Mouse (Mus musculus): ENCODE data around the gene Haus8. TPM values are rescaled to one million over a fixed set of nuclear protein-coding genes. Genes with fewer than 3 reads are reported as not detected.
"Not testable (repeated sequence)": the region's sequence is repeated elsewhere in the genome, so short reads cannot be mapped to it uniquely, and the experiment has no call there.

Gene Haus8
- polyA plus RNA-seq, 1 experiment from 2014 or later, result 55.5 TPM

- H3K4me1 ChIP-seq (ENCODE audit: control insufficient read depth, insufficient read depth, low read length), result no peaks in the 10 kb centered on the region
- no peak overlapping the region for H3K9ac ChIP-seq (ENCODE audit: low read depth, low read length)
- no peaks in the 10 kb centered on the region for H3K27me3 ChIP-seq (ENCODE audit: control insufficient read depth, insufficient read depth, low read length)
- H3K27ac ChIP-seq (ENCODE audit: low read depth, low read length), result no peak overlapping the region
- peaks cover 20% of the 10 kb centered on the region for H3K36me3 ChIP-seq (ENCODE audit: control insufficient read depth, insufficient read depth, low read length)
- H3K4me2 ChIP-seq (replicated peaks; ENCODE audit: low read depth, low read length), result no peak overlapping the region
- no peaks in the 10 kb centered on the region for H3K9me3 ChIP-seq (ENCODE audit: control insufficient read depth, low read length)
- no peak overlapping the region for H3K4me3 ChIP-seq (ENCODE audit: low read length)
- 93% methylated on average over 6 of the region's 6 CpGs for WGBS
- no peak for ATAC-seq (ENCODE audit: low FRiP score, low TSS enrichment)
Measured at GRCm38 (mm10) chr8:71291351-71291750, 18.6 kb upstream of the Haus8 start.

- no peak overlapping the region for H3K9ac ChIP-seq (ENCODE audit: low read depth, low read length)
- H3K4me1 ChIP-seq (ENCODE audit: control insufficient read depth, insufficient read depth, low read length), result no peaks in the 10 kb centered on the region
- H3K27ac ChIP-seq (ENCODE audit: low read depth, low read length), result no peak overlapping the region
- H3K4me3 ChIP-seq (ENCODE audit: low read length), result no peak overlapping the region
- H3K36me3 ChIP-seq (ENCODE audit: control insufficient read depth, insufficient read depth, low read length), result peaks cover 17% of the 10 kb centered on the region
- H3K27me3 ChIP-seq (ENCODE audit: control insufficient read depth, insufficient read depth, low read length), result no peaks in the 10 kb centered on the region
- ATAC-seq (ENCODE audit: low FRiP score, low TSS enrichment), result no peak
- no peak overlapping the region for H3K4me2 ChIP-seq (replicated peaks; ENCODE audit: low read depth, low read length)
- no peaks in the 10 kb centered on the region for H3K9me3 ChIP-seq (ENCODE audit: control insufficient read depth, low read length)
- 98% methylated on average over 10 of the region's 10 CpGs for WGBS
Measured at GRCm38 (mm10) chr8:71290911-71291310, 18.2 kb upstream of the Haus8 start.

GRCm38 (mm10) chr8:71290211-71290610, 17.5 kb upstream of the Haus8 start:
- Histone ChIP-seq H3K4me3 (ENCODE audit: low read length) (no peak overlapping the region), H3K4me2 (replicated peaks; ENCODE audit: low read depth, low read length) (no peak overlapping the region), H3K9ac (ENCODE audit: low read depth, low read length) (no peak overlapping the region), H3K4me1 (ENCODE audit: control insufficient read depth, insufficient read depth, low read length) (no peaks in the 10 kb centered on the region), H3K27ac (ENCODE audit: low read depth, low read length) (no peak overlapping the region), H3K27me3 (ENCODE audit: control insufficient read depth, insufficient read depth, low read length) (no peaks in the 10 kb centered on the region), H3K9me3 (ENCODE audit: control insufficient read depth, low read length) (no peaks in the 10 kb centered on the region), H3K36me3 (ENCODE audit: control insufficient read depth, insufficient read depth, low read length) (peaks cover 17% of the 10 kb centered on the region)
- WGBS, result 93% methylated on average over 21 of the region's 21 CpGs
- ATAC-seq (ENCODE audit: low FRiP score, low TSS enrichment), result no peak

DNA sequence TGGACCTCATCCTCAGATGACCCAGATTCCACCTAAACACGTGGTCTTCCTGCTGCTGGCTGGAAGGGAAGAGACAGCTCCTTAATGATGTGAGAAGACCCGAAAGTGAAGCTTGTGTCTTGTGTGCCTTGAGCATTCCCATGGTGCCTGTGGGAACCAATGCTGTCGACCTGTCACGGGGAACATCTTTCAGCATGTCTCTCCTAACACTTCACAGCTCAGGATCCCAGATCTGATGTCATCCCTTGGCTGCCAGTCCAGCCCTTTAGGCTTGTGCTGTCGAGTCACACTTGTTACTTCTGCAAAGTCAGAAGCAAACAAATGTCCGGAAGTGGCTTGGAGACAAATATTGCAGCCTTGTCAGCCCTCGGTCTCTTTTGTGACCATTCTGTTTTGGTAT, 16.4 kb upstream of the Haus8 start:
- H3K9ac ChIP-seq (ENCODE audit: low read depth, low read length), result no peak overlapping the region
- H3K27ac ChIP-seq (ENCODE audit: low read depth, low read length), result no peak overlapping the region
- WGBS, result 82% methylated on average over 7 of the region's 7 CpGs
- H3K4me1 ChIP-seq (ENCODE audit: control insufficient read depth, insufficient read depth, low read length), result no peaks in the 10 kb centered on the region
- no peak for ATAC-seq (ENCODE audit: low FRiP score, low TSS enrichment)
- peaks cover 17% of the 10 kb centered on the region for H3K36me3 ChIP-seq (ENCODE audit: control insufficient read depth, insufficient read depth, low read length)
- H3K4me3 ChIP-seq (ENCODE audit: low read length), result no peak overlapping the region
- H3K4me2 ChIP-seq (replicated peaks; ENCODE audit: low read depth, low read length), result no peak overlapping the region
- H3K9me3 ChIP-seq (ENCODE audit: control insufficient read depth, low read length), result no peaks in the 10 kb centered on the region
- no peaks in the 10 kb centered on the region for H3K27me3 ChIP-seq (ENCODE audit: control insufficient read depth, insufficient read depth, low read length)

- 66% methylated on average over 3 of the region's 3 CpGs for WGBS
- no peak for ATAC-seq (ENCODE audit: low FRiP score, low TSS enrichment)
- no peak overlapping the region for H3K4me3 ChIP-seq (ENCODE audit: low read length)
- no peak overlapping the region for H3K9ac ChIP-seq (ENCODE audit: low read depth, low read length)
- H3K36me3 ChIP-seq (ENCODE audit: control insufficient read depth, insufficient read depth, low read length), result peaks cover 17% of the 10 kb centered on the region
- no peaks in the 10 kb centered on the region for H3K4me1 ChIP-seq (ENCODE audit: control insufficient read depth, insufficient read depth, low read length)
- H3K27ac ChIP-seq (ENCODE audit: low read depth, low read length), result no peak overlapping the region
- H3K9me3 ChIP-seq (ENCODE audit: control insufficient read depth, low read length), result no peaks in the 10 kb centered on the region
- no peaks in the 10 kb centered on the region for H3K27me3 ChIP-seq (ENCODE audit: control insufficient read depth, insufficient read depth, low read length)
- H3K4me2 ChIP-seq (replicated peaks; ENCODE audit: low read depth, low read length), result no peak overlapping the region
Measured at GRCm38 (mm10) chr8:71288441-71288949, 15.8 kb upstream of the Haus8 start.

- not testable (repeated sequence) for H3K27ac ChIP-seq (ENCODE audit: low read depth, low read length); ATAC-seq (ENCODE audit: low FRiP score, low TSS enrichment); H3K4me1 ChIP-seq (ENCODE audit: control insufficient read depth, insufficient read depth, low read length); H3K4me3 ChIP-seq (ENCODE audit: low read length); H3K4me2 ChIP-seq (replicated peaks; ENCODE audit: low read depth, low read length); H3K9ac ChIP-seq (ENCODE audit: low read depth, low read length); H3K27me3 ChIP-seq (ENCODE audit: control insufficient read depth, insufficient read depth, low read length); H3K9me3 ChIP-seq (ENCODE audit: control insufficient read depth, low read length)
- WGBS, result 79% methylated on average over 2 of the region's 2 CpGs
- H3K36me3 ChIP-seq (ENCODE audit: control insufficient read depth, insufficient read depth, low read length), result peaks cover 14% of the 10 kb centered on the region
Measured at GRCm38 (mm10) chr8:71286223-71286622, 13.5 kb upstream of the Haus8 start.

DNA sequence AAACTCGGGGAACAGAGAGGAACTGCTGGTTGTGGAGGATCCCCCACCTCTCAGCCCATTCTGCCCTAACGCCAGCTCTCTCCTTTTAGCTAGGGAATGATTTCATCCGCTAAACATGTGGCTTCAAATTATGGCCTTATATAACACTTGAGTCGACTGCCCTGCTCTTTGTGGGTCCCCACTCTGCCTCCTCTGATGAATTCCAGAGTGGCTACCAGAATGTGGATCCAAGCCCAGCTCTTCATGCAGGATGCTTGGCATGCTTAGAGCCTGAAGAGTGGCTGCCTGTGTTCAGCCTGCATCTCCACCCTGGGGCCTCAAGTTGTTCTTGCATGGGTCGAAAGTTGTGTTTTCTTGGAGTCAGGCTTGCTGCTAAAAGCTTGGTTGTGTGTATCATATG, 9.9 kb upstream of the Haus8 start:
- H3K4me1 ChIP-seq (ENCODE audit: control insufficient read depth, insufficient read depth, low read length), result no peaks in the 10 kb centered on the region
- no peak for ATAC-seq (ENCODE audit: low FRiP score, low TSS enrichment)
- no peaks in the 10 kb centered on the region for H3K9me3 ChIP-seq (ENCODE audit: control insufficient read depth, low read length)
- no peaks in the 10 kb centered on the region for H3K27me3 ChIP-seq (ENCODE audit: control insufficient read depth, insufficient read depth, low read length)
- no peaks in the 10 kb centered on the region for H3K36me3 ChIP-seq (ENCODE audit: control insufficient read depth, insufficient read depth, low read length)
- H3K27ac ChIP-seq (ENCODE audit: low read depth, low read length), result no peak overlapping the region
- WGBS, result 81% methylated on average over 5 of the region's 5 CpGs
- no peak overlapping the region for H3K4me2 ChIP-seq (replicated peaks; ENCODE audit: low read depth, low read length)
- H3K4me3 ChIP-seq (ENCODE audit: low read length), result no peak overlapping the region
- H3K9ac ChIP-seq (ENCODE audit: low read depth, low read length), result no peak overlapping the region

GRCm38 (mm10) chr8:71281731-71282130, 9.0 kb upstream of the Haus8 start:
- not testable (repeated sequence) for H3K9ac ChIP-seq (ENCODE audit: low read depth, low read length); ATAC-seq (ENCODE audit: low FRiP score, low TSS enrichment); H3K9me3 ChIP-seq (ENCODE audit: control insufficient read depth, low read length); H3K4me1 ChIP-seq (ENCODE audit: control insufficient read depth, insufficient read depth, low read length); H3K27ac ChIP-seq (ENCODE audit: low read depth, low read length); H3K4me2 ChIP-seq (replicated peaks; ENCODE audit: low read depth, low read length); H3K36me3 ChIP-seq (ENCODE audit: control insufficient read depth, insufficient read depth, low read length); H3K27me3 ChIP-seq (ENCODE audit: control insufficient read depth, insufficient read depth, low read length); H3K4me3 ChIP-seq (ENCODE audit: low read length)
- 75% methylated on average over 1 of the region's 1 CpGs for WGBS

- H3K9me3 ChIP-seq (ENCODE audit: control insufficient read depth, low read length); H3K27ac ChIP-seq (ENCODE audit: low read depth, low read length): not testable (repeated sequence)
- WGBS, result 69% methylated on average over 1 of the region's 1 CpGs
Measured at GRCm38 (mm10) chr8:71279409-71279808, 6.7 kb upstream of the Haus8 start.

More at GRCm38 (mm10) chr8:71279409-71279808, 6.7 kb upstream of the Haus8 start:
- not testable (repeated sequence) for H3K36me3 ChIP-seq (ENCODE audit: control insufficient read depth, insufficient read depth, low read length); H3K27me3 ChIP-seq (ENCODE audit: control insufficient read depth, insufficient read depth, low read length); H3K9ac ChIP-seq (ENCODE audit: low read depth, low read length); H3K4me2 ChIP-seq (replicated peaks; ENCODE audit: low read depth, low read length); H3K4me3 ChIP-seq (ENCODE audit: low read length); ATAC-seq (ENCODE audit: low FRiP score, low TSS enrichment); H3K4me1 ChIP-seq (ENCODE audit: control insufficient read depth, insufficient read depth, low read length)

Data from kidney, embryonic 14.5 days (tissue).